Mouse (Mus musculus) liver, embryonic 12.5 days (tissue): ENCODE data around the gene Slc25a4. TPM values are rescaled to one million over a fixed set of nuclear protein-coding genes. Genes with fewer than 3 reads are reported as not detected.
"Not testable (repeated sequence)": the region's sequence is repeated elsewhere in the genome, so short reads cannot be mapped to it uniquely, and the experiment has no call there.

Source experiments
- ATAC-seq: fragments of 200-750 bp; cut with Nextera tagmentation; 2 replicates; pipeline ENCODE4 v1.8.0; 2017; ENCODE audit warnings: moderate number of reproducible peaks, mild to moderate bottlenecking, moderate library complexity
- H3K27ac ChIP-seq: fragments of 300-500 bp; sonication (generic); 2 replicates; pipeline ENCODE4 v1.5.1; 2016; ENCODE audit warnings: mild to moderate bottlenecking
- H3K27me3 ChIP-seq: fragments of 300-500 bp; sonication (generic); replicated peaks from 2 replicates; pipeline ENCODE4 v1.6.1; 2016; ENCODE audit warnings: mild to moderate bottlenecking, moderate library complexity
- H3K36me3 ChIP-seq: fragments of 300-500 bp; sonication (generic); 2 replicates; pipeline ENCODE4 v1.6.1; 2016; ENCODE audit warnings: mild to moderate bottlenecking, moderate library complexity
- H3K4me1 ChIP-seq: fragments of 300-500 bp; sonication (generic); 2 replicates; pipeline ENCODE4 v1.6.1; 2016
- H3K4me2 ChIP-seq: fragments of 300-500 bp; sonication (generic); 2 replicates; pipeline ENCODE4 v1.6.1; 2016; ENCODE audit warnings: mild to moderate bottlenecking, moderate library complexity
- H3K4me3 ChIP-seq: fragments of 300-500 bp; sonication (generic); 2 replicates; pipeline ENCODE4 v1.5.1; 2016; ENCODE audit warnings: mild to moderate bottlenecking, moderate library complexity
- H3K9ac ChIP-seq: fragments of 300-500 bp; sonication (generic); 2 replicates; pipeline ENCODE4 v1.6.1; 2016; ENCODE audit warnings: mild to moderate bottlenecking, moderate library complexity
- H3K9me3 ChIP-seq: fragments of 300-500 bp; sonication (generic); replicated peaks from 2 replicates; pipeline ENCODE4 v1.6.1; 2016; ENCODE audit warnings: mild to moderate bottlenecking, moderate library complexity
- WGBS: fragments of 180-500 bp; shearing (Covaris S2); methylation state at CpG from one replicate; pipeline ENCODE4 v1.1.7; 2016; ENCODE audit not compliant: insufficient replicate concordance; 5-methylcytosine and 5-hydroxymethylcytosine counted together
- polyA plus RNA-seq: library from polyadenylated mRNA; unstranded; fragments of >200 nt; fragmentation: Nextera tagmentation; extraction: Ambion mirVana; gene quantifications from 2 replicates; pipeline ENCODE4 v1.2.1, GENCODE M21; 2016

Slc25a4 gene
- 144 and 148 TPM in 2 replicates for polyA plus RNA-seq

- H3K36me3 ChIP-seq, result peaks cover 36% of the 10 kb centered on the region
- peak within 1 kb of the TSS; percentile 84 for H3K4me2 ChIP-seq
- peaks cover 10% of the 10 kb centered on the region; the same call in 1 of the 2 replicates for H3K27me3 ChIP-seq
- no peaks in the 10 kb centered on the region for H3K9me3 ChIP-seq
- WGBS, result under 1% methylated on average over 81 of the region's 84 CpGs
- H3K4me1 ChIP-seq, result peaks cover 39% of the 10 kb centered on the region
- peak within 1 kb of the TSS; percentile 72 for H3K4me3 ChIP-seq
- ATAC-seq, result peak; percentile 92
- peak within 1 kb of the TSS; percentile 70 for H3K27ac ChIP-seq
- H3K9ac ChIP-seq, result peak within 1 kb of the TSS; percentile 69
Measured at GRCm38 (mm10) chr8:46210404-46211315, at the start of gene Slc25a4. Slc25a4 (minus strand) TSS chr8:46211284.

- H3K4me3 ChIP-seq, result no peak overlapping the region
- no peak overlapping the region for H3K4me2 ChIP-seq
- no peak overlapping the region for H3K9ac ChIP-seq
- H3K27ac ChIP-seq, result no peak overlapping the region
- H3K9me3 ChIP-seq, result no peaks in the 10 kb centered on the region
- no peaks in the 10 kb centered on the region for H3K4me1 ChIP-seq
- no peak for ATAC-seq
- H3K27me3 ChIP-seq, result no peaks in the 10 kb centered on the region
- WGBS, result 49% methylated on average over 19 of the region's 19 CpGs
- H3K36me3 ChIP-seq, result no peaks in the 10 kb centered on the region
Measured at GRCm38 (mm10) chr8:46257921-46258682, 47.0 kb upstream of the Slc25a4 start.

- no peak for ATAC-seq
- H3K4me1 ChIP-seq, result no peaks in the 10 kb centered on the region
- 74% methylated on average over 13 of the region's 13 CpGs for WGBS
- H3K27me3 ChIP-seq, result no peaks in the 10 kb centered on the region
- H3K9ac ChIP-seq, result no peak overlapping the region
- H3K4me2 ChIP-seq, result no peak overlapping the region
- H3K4me3 ChIP-seq, result no peak overlapping the region
- no peaks in the 10 kb centered on the region for H3K36me3 ChIP-seq
- H3K9me3 ChIP-seq, result no peaks in the 10 kb centered on the region
- no peak overlapping the region for H3K27ac ChIP-seq
Measured at GRCm38 (mm10) chr8:46252456-46252855, 41.4 kb upstream of the Slc25a4 start.

- 61% methylated on average over 10 of the region's 10 CpGs for WGBS
- ATAC-seq, result no peak
Measured at GRCm38 (mm10) chr8:46251561-46251960, 40.5 kb upstream of the Slc25a4 start.

GRCm38 (mm10) chr8:46246346-46246745 is 35.3 kb upstream of the Slc25a4 start:
- Histone ChIP-seq H3K36me3 (no peaks in the 10 kb centered on the region), H3K4me2 (no peak overlapping the region), H3K9ac (no peak overlapping the region), H3K27me3 (no peaks in the 10 kb centered on the region), H3K27ac (no peak overlapping the region), H3K4me3 (no peak overlapping the region), H3K4me1 (no peaks in the 10 kb centered on the region), H3K9me3 (no peaks in the 10 kb centered on the region)
- 43% methylated on average over 11 of the region's 11 CpGs for WGBS
- no peak for ATAC-seq

More at GRCm38 (mm10) chr8:46251561-46251960, 40.5 kb upstream of the Slc25a4 start:
- Histone ChIP-seq H3K27ac (no peak overlapping the region), H3K4me3 (no peak overlapping the region), H3K9me3 (no peaks in the 10 kb centered on the region), H3K27me3 (no peaks in the 10 kb centered on the region), H3K9ac (no peak overlapping the region), H3K4me1 (no peaks in the 10 kb centered on the region), H3K36me3 (no peaks in the 10 kb centered on the region), H3K4me2 (no peak overlapping the region)

GRCm38 (mm10) chr8:46242946-46243345 is 31.9 kb upstream of the Slc25a4 start:
- 64% methylated on average over 7 of the region's 7 CpGs for WGBS
- H3K4me3 ChIP-seq, result no peak overlapping the region
- H3K36me3 ChIP-seq, result no peaks in the 10 kb centered on the region
- H3K4me1 ChIP-seq, result no peaks in the 10 kb centered on the region
- no peak for ATAC-seq
- peaks cover 6% of the 10 kb centered on the region; the same call in 1 of the 2 replicates for H3K27me3 ChIP-seq
- H3K9ac ChIP-seq, result no peak overlapping the region
- H3K9me3 ChIP-seq, result no peaks in the 10 kb centered on the region
- H3K27ac ChIP-seq, result no peak overlapping the region
- no peak overlapping the region for H3K4me2 ChIP-seq

- WGBS, result 30% methylated on average over 13 of the region's 13 CpGs
- H3K36me3 ChIP-seq, result no peaks in the 10 kb centered on the region
- no peak overlapping the region for H3K4me2 ChIP-seq
- no peak overlapping the region for H3K9ac ChIP-seq
- H3K27ac ChIP-seq, result no peak overlapping the region
- H3K4me3 ChIP-seq, result no peak overlapping the region
- no peaks in the 10 kb centered on the region for H3K9me3 ChIP-seq
- no peaks in the 10 kb centered on the region for H3K4me1 ChIP-seq
- peaks cover 6% of the 10 kb centered on the region; the same call in 1 of the 2 replicates for H3K27me3 ChIP-seq
- ATAC-seq, result peak; percentile 63; the same call in 1 of the 2 replicates
Measured at GRCm38 (mm10) chr8:46241568-46242374, 30.7 kb upstream of the Slc25a4 start.

- H3K36me3 ChIP-seq, result no peaks in the 10 kb centered on the region
- no peak overlapping the region for H3K4me3 ChIP-seq
- WGBS, result 51% methylated on average over 7 of the region's 7 CpGs
- H3K4me2 ChIP-seq, result no peak overlapping the region
- H3K9ac ChIP-seq, result no peak overlapping the region
- no peak overlapping the region for H3K27ac ChIP-seq
- H3K4me1 ChIP-seq, result 0 out of 2 replicates have a peak, but pooled peaks cover 4% of the 10 kb centered on the region
- no peak for ATAC-seq
- peaks cover 15% of the 10 kb centered on the region; the same call in 1 of the 2 replicates for H3K27me3 ChIP-seq
- no peaks in the 10 kb centered on the region for H3K9me3 ChIP-seq
Measured at GRCm38 (mm10) chr8:46236441-46237223, 25.5 kb upstream of the Slc25a4 start.

- WGBS, result 68% methylated on average over 4 of the region's 4 CpGs
- H3K36me3 ChIP-seq, result no peaks in the 10 kb centered on the region
- 0 out of 2 replicates have a peak, but pooled peaks cover 4% of the 10 kb centered on the region for H3K4me1 ChIP-seq
- ATAC-seq, result no peak
- H3K9ac ChIP-seq, result no peak overlapping the region
- H3K4me2 ChIP-seq, result no peak overlapping the region
- no peak overlapping the region for H3K4me3 ChIP-seq
- H3K9me3 ChIP-seq, result no peaks in the 10 kb centered on the region
- peaks cover 9% of the 10 kb centered on the region; the same call in 1 of the 2 replicates for H3K27me3 ChIP-seq
- no peak overlapping the region for H3K27ac ChIP-seq
Measured at GRCm38 (mm10) chr8:46234736-46235135, 23.7 kb upstream of the Slc25a4 start.

GRCm38 (mm10) chr8:46232798-46233197 is 21.7 kb upstream of the Slc25a4 start:
- WGBS, result 53% methylated on average over 8 of the region's 8 CpGs
- H3K9ac ChIP-seq, result no peak overlapping the region
- no peaks in the 10 kb centered on the region for H3K36me3 ChIP-seq
- H3K27ac ChIP-seq, result no peak overlapping the region
- H3K4me1 ChIP-seq, result 0 out of 2 replicates have a peak, but pooled peaks cover 4% of the 10 kb centered on the region
- 0 out of 2 replicates have a peak, but pooled peaks cover 9% of the 10 kb centered on the region for H3K27me3 ChIP-seq
- ATAC-seq, result no peak
- H3K9me3 ChIP-seq, result no peaks in the 10 kb centered on the region
- no peak overlapping the region for H3K4me2 ChIP-seq
- H3K4me3 ChIP-seq, result no peak overlapping the region

- H3K9ac ChIP-seq, H3K9me3 ChIP-seq, H3K27me3 ChIP-seq, H3K4me3 ChIP-seq, H3K27ac ChIP-seq, H3K36me3 ChIP-seq, H3K4me1 ChIP-seq, H3K4me2 ChIP-seq, ATAC-seq: not testable (repeated sequence)
- 56% methylated on average over 7 of the region's 7 CpGs for WGBS
Measured at GRCm38 (mm10) chr8:46231968-46232367, 20.9 kb upstream of the Slc25a4 start.
